Mouse (Mus musculus) left cerebral cortex, postnatal 10 days (tissue): ENCODE measurements at regions not wholly inside any gene's neighbourhood (a gene's known extent, or its start where the extent isn't known, plus 50 kb on each side); places are given as distances from the start of the nearest gene placed in this dataset.
"Not testable (repeated sequence)": the region's sequence is repeated elsewhere in the genome, so short reads cannot be mapped to it uniquely, and the experiment has no call there.

Source experiments
- DNase-seq, 2 experiments: peaks; one replicate each; pipeline ENCODE4 v3.0.0; 2021 to 2022; ENCODE audit warnings: low spot score in 2 of 2, mixed read lengths in 1 of 2; ENCODE audit errors: extremely low spot score in 1 of 2
- intact Hi-C: fragments of 180-260 bp; cut with DNase I; formaldehyde crosslinking; loops from one replicate; pipeline ENCODE4 v1.15.1; 2025

DNA sequence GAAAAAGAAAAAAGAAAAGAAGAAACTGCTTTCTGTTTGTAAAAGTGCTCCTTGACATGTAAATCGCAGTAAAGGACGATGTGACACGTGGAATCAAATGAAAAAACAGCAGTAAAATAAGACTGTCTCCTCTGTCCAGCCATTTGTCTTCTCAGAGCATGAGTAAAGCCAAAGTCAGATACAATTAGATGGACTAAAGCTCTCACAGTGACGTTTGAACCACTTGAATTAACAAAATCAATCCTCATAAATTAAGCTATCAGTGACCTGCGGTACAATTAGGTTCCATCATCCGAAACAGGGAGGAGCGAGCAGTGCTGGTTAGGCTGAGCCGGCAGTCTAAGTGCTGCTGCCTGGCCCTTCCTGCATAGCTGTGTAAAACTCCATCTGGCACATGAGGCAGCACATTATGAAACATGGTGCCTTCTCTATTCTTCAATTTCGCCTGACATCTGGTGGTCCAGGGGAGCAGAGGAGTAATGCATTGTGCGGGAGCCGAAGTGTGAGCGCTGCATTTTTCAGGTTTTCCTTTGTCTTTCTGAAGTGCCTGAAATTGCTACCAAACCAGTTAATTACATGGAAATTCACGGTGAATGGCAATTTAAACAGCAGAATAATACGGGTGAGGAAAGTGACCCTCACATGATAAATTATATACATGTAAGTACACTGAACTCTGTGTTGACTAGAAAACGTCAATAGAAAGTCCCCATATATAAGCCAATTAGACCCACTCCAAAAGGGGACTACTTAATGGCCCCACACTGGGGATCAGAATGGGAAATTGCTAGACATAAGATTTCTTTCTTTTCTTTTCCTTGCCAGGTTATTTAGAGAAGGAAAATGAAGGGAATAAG lies 118.1 kb downstream of the Mmrn1 start:
- peak; percentile 17 to 28 for DNase-seq
- intact Hi-C loops = no loop called here

DNA sequence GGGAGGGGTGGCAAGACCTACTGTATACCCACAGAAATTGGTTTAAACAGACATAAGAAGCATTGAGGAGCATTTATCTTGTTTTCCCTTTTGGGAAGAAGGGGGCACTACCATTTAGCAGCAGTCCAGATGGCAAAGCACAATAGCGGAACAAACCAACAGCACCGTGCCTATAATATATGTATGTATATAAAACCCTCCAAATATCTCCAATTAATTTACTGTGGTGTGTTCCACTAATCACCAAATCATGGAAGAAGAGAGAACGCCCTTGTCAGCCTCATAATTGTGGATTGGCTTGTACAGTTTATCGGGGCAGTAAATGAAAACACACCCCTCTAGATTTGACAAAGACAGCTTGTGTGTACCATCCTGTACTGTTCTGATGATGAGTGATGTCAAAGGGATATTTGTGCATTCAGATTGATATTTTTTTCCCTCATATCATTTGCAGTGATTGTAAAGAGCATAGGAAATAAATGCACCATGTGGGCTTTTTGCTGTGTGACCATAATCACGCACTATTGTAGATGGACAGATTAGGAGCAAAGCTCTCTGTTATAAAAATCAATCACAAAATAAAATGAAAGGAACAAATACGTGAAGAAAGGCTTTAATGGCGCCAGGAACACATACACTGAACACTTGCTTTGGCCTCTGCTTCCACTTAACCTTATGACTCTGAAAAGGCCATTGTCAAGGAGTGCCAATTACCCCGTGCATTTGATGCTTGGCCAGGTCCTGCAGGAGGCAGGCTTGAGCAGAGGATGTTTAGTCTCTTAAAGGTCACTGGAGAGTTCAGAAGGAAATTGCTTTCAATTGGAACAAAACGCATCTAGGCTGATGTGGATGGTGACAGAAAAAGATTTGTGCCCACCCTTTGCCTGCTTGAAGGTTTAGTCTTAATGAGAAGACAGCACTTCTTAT lies 119.0 kb downstream of the Mmrn1 start:
- intact Hi-C loops = no loop called here
- DNase-seq = no peak

DNA sequence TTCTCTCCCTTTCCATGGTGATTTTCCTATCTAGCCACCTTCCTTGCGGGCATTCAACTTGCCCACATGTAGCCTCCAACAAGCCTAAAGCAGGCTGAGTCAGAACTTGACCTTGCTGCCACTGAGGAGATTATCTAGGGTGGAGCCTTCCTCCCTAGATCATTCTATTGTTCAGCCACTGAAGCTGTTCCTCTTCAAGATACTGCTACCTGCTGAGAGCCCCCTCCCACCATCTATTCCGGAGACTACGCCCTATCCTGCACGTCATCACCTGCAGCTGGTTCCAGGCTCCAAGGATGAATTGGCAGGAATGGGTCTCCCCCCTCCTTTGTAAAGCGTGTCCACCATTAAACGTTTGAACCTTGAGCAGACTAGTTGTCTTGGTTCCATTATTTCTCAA lies 122.9 kb downstream of the Mmrn1 start:
- DNase-seq, intact Hi-C loops: not testable (repeated sequence)

DNA sequence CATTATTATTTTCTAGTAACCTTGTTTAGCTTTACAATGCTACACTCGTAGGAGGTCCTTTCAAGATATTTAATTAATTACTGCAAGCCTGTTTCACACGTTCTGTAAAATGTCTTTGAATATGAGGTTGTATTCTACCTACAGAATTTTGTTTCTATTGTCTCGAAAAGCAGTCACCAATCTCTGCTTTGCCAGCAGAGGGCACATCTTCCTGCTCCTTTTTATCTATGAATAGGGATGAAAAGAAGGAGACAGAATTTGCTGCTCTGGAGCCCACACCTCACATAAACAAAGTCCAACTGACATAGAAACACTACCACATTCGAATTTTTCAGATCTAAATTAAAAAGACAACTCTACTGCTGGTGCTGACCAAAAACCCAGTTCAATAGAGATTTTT lies 117.0 kb upstream of the Ccser1 start:
- intact Hi-C loops = loop anchor here (2.0 to 5.0 kb wide), 2 partner anchors 119 to 234 kb away; partner anchors contain the start of gene Ccser1
- DNase-seq = peak in 1 of 2 experiments; percentile 18

DNA sequence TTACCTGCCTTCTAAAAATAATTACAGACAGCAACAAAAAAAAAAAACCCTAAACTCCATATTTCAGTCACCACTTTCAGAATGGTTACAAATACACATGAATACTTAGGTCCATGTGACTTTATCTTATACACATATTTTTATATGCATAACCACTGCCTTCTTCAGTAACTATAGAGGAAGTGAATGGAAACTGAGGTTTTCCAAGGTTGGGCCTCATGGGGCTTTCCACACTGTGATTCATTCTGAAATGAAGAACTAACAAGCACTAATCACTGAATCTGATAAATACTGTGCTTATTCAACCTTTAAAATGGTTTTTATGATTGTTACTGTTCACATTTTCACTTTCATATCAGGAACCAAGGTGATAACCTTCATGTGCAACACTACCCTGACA lies 114.4 kb upstream of the Ccser1 start:
- DNase-seq = no peak
- intact Hi-C loops = no loop called here

DNA sequence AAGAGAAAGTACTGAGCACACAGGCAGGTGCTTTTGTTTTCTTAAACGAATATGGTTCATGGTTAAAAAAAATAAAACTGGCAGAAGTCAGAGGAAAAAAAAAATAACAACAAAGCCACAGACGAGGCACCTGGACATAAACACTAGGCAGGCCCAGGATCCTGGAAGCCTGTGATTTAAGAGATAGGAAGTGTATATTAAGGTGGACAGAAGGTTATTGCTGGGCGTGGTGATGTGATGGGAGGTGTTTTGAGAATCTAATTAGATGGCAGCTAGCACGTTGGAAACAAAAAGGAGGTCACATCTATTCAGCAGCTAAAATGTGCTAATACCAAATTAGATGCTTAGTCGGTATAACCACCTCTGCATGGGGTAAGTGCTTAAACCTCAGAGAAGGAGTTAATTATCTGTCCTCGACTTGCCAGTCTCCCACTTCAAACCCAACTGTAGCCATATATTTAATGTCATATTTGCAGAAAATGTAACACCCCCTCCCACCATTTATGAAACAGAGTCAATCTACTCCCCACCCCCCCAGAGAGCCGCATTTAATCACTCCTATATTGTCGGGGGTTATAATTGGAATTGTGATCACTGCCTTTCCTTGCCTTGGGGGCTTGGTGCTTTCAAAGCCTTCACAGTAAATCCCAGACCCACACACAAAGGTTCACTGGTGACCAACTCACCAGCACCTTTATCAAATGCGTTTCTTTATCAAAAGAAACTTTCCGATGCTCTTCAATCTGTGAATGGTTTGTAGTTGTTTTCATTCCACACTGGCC lies 113.4 kb upstream of the Ccser1 start:
- intact Hi-C loops = no loop called here
- no peak for DNase-seq

DNA sequence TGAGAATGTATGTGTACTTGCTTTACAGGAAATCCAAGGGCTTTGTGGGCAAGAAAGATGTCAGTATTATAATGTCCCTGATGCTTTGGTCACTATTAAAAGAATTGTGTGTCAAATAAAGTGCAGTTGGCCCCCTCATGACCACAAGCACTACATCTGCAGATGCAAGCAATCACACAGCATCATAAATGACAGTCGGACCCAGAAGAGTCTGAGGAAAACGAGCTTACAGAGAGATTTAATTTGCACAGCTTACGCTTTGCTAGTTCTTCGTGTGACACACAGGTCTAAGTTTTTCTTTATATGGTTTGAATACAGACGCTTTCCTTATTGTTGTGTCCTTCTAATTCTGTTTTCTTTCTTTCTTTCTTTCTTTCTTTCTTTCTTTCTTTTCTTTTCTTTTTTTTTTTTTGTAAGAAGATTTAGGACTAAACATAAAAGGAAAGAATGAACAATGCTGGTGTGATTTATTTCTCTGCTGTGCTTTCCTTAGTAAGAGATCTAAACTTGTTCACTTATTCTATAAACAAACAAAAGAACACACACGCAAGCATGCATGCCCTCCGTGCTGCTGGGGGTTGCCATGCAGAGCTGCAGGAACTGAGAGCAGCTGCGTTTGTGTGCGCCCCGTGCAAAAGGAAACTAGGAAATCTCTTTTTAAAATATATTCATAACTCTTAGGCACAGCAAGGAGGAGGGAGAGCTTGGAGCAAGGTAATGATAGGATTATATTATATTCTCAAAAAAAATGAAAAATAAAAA lies 112.6 kb upstream of the Ccser1 start:
- intact Hi-C loops = no loop called here
- no peak for DNase-seq

DNA sequence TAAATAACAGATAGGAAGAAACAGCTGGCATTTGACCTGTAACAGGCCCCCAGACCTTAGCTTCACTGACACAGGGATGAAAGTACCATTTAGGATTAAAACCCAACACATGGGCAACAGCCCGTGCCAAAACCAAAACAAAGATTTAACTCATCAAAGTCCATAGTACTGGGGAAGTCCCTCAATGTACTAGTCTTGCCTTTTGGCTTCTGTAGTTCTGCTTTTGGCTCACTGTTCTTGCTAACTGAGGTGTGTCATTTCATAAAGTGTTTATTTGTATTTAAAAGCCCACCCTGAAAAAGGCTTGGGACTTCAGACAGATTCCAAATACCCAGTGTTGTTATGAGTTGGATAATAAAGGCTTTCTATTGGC lies 112.0 kb upstream of the Ccser1 start:
- intact Hi-C loops = no loop called here
- no peak for DNase-seq

DNA sequence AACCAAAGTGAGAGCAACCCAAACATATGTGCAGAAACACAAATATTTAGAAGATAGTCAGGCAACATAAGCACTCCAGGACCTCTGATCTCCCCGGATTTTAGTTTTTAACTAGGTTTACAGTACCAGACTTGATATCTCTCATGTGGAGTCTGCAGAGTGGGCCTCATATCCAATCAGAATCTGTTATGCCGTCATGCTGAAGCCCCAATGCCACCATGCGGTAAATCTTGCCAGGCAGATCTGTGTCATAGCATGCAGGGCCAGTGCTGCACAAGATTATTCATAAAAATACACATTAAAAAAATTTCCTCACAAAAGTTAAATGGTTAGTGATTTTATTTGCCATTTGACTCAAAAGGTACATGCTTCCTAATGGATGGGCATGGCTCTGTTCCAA lies 106.9 kb upstream of the Ccser1 start:
- intact Hi-C loops = no loop called here

DNA sequence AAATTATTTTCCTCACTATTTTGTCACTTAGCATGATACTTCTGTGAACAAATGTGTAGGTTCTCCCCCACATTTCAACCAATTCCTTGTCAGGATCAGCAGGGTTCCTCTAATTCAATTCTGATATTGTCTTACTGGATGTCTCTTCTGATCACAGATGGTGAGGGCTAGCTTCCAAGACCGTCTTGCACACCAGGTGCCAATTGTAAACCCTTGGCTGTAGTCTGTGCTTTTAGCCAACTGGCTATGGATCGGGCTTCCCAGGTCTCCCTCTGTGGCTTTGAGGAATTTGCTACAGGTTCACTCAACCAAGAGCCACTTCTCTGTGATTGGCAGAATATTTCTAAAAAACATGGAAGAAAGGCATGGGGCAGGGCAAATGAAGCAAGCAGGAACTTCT lies 106.3 kb upstream of the Ccser1 start:
- intact Hi-C loops = no loop called here
- DNase-seq = no peak

More for the DNA sequence above, 106.9 kb upstream of the Ccser1 start:
- DNase-seq = no peak

DNA sequence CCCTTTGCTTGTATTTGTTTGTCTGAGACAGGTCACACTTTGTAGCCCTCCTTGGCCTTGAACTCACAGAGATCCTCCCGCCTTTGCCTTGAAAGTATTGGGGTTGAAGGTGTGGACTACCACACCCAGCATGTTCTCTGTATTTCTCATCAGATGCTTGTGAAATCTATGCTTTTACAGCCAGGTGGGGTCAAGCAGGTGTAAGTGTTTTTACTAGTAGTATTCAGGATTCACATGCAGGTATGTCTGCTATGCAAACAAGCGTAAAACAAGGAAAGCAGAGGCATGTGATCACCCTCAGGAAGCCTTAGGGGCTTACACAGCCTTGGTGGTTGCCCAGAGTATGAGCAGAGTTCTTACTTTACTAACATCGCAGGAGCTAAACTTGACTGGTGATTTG lies 105.4 kb upstream of the Ccser1 start:
- intact Hi-C loops = no loop called here

DNA sequence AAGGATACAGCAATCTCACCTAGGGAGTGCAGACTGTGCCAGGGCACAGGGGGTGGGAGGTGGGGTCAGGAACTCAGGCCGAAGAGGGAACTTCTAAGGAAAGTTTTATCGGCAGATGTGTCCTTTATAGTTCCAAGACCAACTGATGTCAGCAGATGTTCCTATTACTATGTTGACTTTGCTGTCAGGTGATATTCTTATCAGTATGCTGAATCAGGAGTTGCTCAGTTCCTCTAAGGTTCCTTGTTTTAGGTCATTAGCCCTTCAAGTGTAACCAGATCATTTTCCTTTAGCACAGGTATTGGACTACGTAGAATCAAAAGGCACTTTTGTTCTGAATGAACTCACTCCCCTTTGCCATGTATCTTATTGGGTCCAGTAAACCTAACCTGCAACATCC lies 101.6 kb upstream of the Ccser1 start:
- intact Hi-C loops = no loop called here
- DNase-seq = no peak

More for the DNA sequence above, 105.4 kb upstream of the Ccser1 start:
- no peak for DNase-seq

DNA sequence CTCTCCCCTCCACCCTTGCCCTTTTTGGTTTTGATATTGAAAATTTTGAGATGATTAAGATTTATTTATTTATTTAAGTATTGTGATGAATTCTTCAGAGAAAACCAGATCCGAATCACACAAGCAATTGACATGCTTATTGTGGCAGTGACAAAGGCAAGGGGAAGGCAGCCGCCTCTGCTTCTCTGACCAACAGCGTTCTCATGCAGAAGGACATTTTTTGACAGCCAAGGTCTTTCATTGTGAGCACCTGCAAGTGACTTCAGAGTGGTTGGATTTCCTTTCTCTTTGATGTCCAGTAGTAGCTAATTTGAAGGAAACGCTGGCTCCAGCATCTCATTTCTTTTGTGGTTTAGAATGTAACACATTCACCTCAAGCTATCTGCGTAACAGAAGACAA lies 99.5 kb upstream of the Ccser1 start:
- intact Hi-C loops = no loop called here
- DNase-seq = no peak

DNA sequence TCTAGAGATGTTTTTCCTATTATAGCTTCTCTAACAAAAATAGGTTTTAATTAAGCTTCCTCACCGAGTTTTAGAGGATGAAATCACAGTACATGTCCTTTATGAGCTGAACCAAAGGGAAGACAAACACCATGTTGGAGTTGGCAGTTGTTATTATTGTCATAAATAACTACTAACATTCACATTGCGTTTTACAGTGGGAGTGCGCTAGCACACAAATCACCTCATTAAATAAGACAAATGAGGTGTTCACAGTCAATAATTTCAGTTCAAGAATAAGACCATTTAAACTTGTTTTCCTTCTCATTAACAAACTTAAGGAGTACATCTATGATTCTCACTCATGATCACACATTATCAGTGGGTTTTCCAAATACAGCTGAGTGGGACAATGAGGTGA lies 96.8 kb upstream of the Ccser1 start:
- intact Hi-C loops = no loop called here

DNA sequence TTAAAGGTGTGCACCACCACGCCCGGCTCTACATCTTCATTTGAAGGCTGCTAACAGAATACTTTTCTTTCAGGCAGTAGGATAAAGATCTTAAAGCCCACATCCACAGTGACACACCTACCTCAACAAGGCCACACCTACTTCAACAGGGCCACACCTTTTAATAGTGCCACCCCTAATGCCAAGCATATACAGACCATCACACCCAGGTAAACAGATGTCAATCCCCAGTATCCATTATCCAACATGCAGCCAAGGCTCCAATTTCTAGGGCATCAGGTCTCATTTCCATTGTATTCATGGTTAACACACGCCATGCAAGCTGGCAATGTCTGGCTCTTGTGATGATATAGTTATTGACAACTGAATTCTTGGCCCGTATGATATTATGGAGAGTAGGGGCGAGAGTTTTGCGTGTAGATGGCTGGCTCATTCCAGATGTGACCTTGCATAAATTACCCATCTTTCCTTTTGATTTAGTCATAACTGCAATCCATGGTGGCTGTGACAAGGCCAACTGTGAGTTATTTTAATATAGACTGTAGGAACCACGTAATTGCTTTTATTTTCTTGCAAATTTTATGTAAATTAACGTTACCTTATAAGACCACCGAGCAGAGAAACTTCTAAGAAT lies 80.7 kb upstream of the Ccser1 start:
- intact Hi-C loops = no loop called here
- DNase-seq = no peak

More for the DNA sequence above, 96.8 kb upstream of the Ccser1 start:
- no peak for DNase-seq

DNA sequence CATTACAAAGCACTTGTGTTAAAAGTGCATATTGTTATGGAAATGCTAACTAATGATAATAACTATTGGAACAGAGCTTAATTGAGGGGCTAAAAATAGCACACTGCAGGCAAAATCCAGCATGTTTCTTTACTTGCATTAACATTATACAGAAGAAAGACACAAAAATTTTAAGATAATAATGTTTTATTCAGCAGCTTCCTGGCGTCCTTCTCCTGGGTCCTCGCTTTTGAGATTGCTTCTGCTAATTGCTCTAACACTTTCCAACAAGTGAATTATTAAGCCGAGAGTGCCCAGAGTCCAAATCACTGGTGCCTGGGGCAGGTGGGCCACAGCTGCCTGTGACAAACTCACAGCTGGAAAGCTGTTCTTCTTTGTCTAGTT lies 80.2 kb upstream of the Ccser1 start:
- no peak for DNase-seq
- intact Hi-C loops = no loop called here

DNA sequence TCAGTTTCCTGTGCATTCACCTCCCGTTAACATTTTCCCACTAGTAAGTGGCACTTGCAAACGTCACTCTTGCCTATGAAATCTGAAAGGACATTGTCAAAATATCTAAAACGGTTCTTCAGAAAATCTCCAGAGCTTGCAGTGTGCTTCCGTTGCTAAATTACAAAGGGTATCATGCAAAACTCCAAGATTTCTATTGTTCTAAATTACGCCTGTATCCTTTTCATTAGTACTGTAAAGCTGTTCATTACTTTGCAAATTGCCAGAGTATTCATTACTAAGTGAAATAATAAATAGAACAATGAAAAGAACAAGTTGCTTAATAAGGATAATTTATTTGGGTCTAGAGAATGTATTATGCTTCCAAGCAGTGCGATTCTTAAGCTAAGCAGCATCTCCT lies 78.2 kb upstream of the Ccser1 start:
- no peak for DNase-seq

More for the DNA sequence above, 78.2 kb upstream of the Ccser1 start:
- intact Hi-C loops = no loop called here
